In the genomic region with DNA sequence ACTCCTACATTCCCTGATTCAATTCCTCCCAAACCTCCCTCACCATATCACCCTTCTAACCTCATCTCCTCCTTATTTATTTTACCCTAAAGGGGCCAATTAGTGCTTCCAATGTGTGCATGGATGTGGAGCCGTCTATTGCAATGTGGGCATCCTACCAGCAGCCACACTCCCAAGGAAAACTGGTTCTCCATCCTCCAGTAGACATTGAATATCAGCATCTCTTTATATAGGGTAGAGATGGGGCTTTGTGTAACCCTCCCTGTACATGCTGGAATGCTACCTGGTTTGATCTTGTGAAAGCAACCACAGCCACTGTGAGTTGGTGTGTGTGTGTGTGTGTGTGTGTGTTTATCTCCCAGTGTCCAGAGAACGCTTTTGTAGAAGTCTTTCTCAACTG, we compare ENCODE assay signal across 19 mouse cellular contexts.
"Had no signal": no experiment of that assay in that cellular context is flagged by ENCODE, and none has a peak within 500 bp of the region (broad histone marks: within the 10 kb centered on the region; RNA-seq: fewer than 3 reads in every experiment).

No protein-coding gene starts in this region.

- H3K9ac ChIP-seq: forebrain, postnatal 0 days; heart, embryonic 13.5 days; heart, embryonic 15.5 days; hindbrain, embryonic 13.5 days; hindbrain, embryonic 15.5 days; kidney, embryonic 15.5 days; limb, embryonic 13.5 days; limb, embryonic 15.5 days had no signal

- H3K4me2 ChIP-seq: heart, embryonic 11.5 days; heart, embryonic 13.5 days; heart, embryonic 15.5 days; hindbrain, embryonic 13.5 days; hindbrain, embryonic 15.5 days; kidney, embryonic 15.5 days; limb, embryonic 13.5 days; limb, embryonic 15.5 days had no signal

- H3K36me3 ChIP-seq: heart, embryonic 13.5 days; heart, embryonic 15.5 days; hindbrain, embryonic 13.5 days; hindbrain, embryonic 15.5 days; kidney, embryonic 15.5 days; limb, embryonic 13.5 days; limb, embryonic 15.5 days had no signal

- H3K4me3 ChIP-seq: heart, adult 2 months; heart, embryonic 13.5 days; heart, embryonic 15.5 days; hindbrain, embryonic 13.5 days; hindbrain, embryonic 15.5 days; kidney, embryonic 15.5 days; limb, embryonic 13.5 days; limb, embryonic 15.5 days had no signal

- H3K27me3 ChIP-seq: heart, embryonic 13.5 days; heart, embryonic 15.5 days; hindbrain, embryonic 13.5 days; hindbrain, embryonic 15.5 days; kidney, embryonic 15.5 days; limb, embryonic 13.5 days; limb, embryonic 15.5 days had no signal

- H3K4me1 ChIP-seq: heart, embryonic 13.5 days; heart, embryonic 15.5 days; hindbrain, embryonic 15.5 days; kidney, embryonic 15.5 days; limb, embryonic 15.5 days had no signal

- H3K9me3 ChIP-seq: heart, embryonic 13.5 days; heart, embryonic 15.5 days; hindbrain, embryonic 13.5 days; hindbrain, embryonic 15.5 days; kidney, embryonic 15.5 days; limb, embryonic 13.5 days; limb, embryonic 15.5 days had no signal

- DNase-seq: gastrocnemius, postnatal 10 days; kidney, adult 11 months; kidney, adult 2 months; kidney, adult 9 months; layer of hippocampus, adult 9-11 months; layer of hippocampus, postnatal 36 days had no signal

- H3K27ac ChIP-seq: heart, adult 2 months; heart, embryonic 13.5 days; heart, embryonic 15.5 days; hindbrain, embryonic 13.5 days; hindbrain, embryonic 15.5 days; hindbrain, postnatal 0 days; kidney, embryonic 15.5 days; kidney, postnatal 0 days; limb, embryonic 13.5 days; limb, embryonic 15.5 days had no signal

- ATAC-seq: intestine, embryonic 16.5 days had no signal
